Mouse (Mus musculus) telencephalon, adult 2 months (tissue): ENCODE measurements at regions not wholly inside any gene's neighbourhood (a gene's known extent, or its start where the extent isn't known, plus 50 kb on each side); places are given as distances from the start of the nearest gene placed in this dataset.
A peak's percentile ranks its signal among the peaks of the same experiment; 100 is the strongest.

ENCODE experiments used
- DNase-seq: peaks from one replicate; pipeline ENCODE4 v3.0.0-alpha.2; 2011; ENCODE audit warnings: low read depth, low spot score

DNA sequence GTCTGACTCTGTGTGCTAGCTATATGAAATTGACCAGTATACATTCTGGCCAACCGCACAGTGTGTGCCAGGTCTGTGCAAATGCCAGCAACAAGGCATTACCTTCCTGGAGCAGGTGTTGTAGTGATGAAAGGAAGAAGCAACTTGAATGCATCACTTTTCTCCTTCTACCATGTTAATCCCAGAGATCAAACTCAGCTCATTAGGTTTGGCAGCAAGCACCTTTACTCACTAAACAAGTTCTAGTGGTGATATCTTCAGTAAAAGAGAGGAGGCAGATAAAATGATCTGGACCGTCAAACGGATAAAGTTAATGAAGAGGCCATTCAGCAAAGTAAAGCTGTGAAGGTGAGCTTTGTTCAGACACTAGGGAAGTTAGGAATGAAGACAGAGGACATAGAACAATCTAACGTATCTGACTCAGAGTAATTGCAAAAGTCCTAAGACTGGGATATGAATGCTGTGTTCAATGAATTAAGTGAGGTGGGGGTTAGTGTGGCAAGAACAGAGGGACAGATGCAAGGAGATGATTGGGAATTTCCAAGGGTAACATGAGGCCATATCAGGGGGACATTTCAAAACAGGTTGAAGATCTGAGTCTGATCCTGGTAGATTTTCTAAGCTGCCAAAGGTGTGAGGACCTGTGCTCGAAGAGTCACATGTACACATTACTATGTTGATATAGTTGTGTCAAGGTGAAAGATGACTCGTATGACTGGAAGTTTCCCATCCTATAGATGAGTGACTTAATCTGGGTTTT, 1478.4 kb upstream of the Slc10a2 start:
- no peak for DNase-seq

DNA sequence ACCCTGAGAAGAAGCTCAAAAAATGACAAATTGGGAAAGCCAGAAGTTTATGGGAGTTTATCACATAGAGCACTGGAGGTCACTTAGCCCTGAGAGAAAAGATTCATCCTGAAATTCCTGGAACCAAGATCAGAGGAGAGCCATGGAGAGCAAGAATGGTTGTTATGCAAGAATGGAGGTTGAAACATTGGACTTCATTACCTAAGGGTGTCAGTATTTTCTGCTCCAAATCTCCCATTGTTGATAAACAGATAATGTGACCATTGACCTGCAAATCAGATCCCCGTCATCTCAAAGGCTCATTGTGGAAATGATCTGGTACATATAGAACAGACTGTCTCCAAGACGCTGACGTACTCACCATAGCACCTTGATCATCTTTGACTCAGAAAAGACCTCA, 1477.6 kb upstream of the Slc10a2 start:
- no peak for DNase-seq

DNA sequence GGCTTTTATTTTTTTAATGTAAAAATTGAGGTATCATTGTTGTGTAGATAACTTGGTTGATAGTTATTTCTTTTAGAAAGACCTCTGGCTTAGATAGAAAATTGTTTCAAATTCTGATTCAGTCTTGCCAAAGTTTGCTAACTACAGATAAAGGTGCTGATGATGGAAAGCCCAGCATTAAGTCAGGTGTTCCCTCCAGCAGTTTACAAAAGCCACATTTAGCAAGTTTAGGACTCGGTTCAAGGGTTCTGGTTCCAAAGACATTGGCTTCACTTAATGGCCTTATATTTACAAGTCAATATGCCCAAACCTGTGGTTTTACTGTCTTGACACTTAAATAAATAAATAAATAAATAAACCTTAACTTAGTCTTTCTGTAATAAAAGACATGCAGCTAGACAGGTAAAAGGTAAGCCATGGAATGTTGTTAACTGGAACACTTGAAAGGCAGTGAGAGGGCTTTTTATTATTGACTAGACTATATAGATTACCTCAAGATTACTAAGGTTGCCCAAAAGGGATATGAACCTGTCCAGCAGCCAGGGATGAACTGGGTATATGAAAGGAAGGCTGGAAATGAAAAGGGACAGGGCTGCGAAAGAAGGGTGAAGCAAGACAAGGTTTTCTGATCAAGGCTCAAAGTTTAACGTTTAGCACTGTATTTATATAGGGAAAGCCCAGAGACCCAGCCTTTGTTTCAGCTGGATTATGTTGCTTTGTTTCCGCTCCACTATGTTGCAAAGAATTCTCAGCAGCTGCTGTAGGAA, 1472.9 kb upstream of the Slc10a2 start:
- no peak for DNase-seq

DNA sequence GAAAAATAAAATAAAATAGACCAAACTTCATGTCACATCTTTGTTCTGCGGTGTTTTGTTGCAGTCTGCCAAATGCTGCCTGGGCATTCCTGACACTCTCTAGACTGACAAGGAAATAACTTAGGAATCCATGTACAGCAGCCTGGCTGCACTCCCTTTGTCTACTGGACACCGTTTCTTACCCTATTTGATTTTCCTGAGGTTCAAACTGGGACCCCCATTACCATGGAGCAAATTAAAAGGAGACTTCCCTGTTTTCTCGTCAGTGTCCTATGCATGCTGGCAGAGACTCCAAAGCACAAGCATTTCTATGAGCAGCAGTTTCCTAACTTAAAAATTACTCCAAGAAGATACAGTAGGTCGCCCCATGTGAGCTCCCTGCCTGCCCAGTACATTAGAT, 1470.1 kb upstream of the Slc10a2 start:
- no peak for DNase-seq

DNA sequence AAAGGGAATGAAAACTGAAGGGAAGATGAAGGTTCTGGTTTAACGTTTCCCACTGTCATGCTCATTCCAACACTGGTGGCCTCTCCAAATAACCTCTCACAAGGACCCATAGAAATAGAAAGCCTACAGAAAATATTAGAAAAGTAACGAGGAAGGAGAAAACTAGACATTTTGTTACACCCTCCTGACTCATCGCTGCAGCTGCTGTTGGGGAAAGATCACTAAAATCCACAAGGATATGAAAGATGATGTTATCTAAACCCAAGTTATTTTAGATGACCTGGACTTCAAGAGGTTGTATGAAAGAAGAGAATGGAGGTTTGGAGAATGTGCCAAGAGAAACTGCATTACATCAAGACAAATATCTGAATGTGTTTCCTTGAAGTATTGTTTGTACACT, 1468.3 kb upstream of the Slc10a2 start:
- no peak for DNase-seq

DNA sequence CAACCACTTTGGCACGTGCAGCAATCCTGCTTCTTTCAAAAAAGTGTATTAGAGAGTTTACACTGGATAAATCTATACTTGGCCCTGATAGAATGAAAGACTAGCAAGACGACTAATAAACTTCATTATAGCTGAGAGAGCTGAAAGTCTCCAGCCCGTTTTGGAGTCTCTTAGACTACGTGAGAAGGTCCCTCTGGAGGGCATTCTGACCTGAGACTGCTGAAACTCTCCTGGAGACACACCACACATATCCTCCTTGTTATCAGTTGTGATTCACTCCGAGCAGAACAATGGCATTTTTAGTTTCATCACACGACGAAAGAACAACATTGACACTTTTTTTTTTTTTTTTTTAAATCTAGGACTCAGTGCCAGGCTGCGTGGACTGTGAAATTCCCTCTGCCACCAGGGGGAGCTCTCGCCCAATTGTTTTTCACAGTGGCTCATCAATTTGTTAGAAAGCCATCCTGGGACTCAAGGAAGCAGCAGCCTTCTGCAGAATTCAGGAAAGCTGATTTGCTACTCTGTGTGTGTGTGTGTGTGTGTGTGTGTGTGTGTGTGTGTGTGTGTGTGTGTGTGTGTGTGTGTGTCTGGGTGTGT, 1467.0 kb upstream of the Slc10a2 start:
- peak; percentile 49 for DNase-seq

DNA sequence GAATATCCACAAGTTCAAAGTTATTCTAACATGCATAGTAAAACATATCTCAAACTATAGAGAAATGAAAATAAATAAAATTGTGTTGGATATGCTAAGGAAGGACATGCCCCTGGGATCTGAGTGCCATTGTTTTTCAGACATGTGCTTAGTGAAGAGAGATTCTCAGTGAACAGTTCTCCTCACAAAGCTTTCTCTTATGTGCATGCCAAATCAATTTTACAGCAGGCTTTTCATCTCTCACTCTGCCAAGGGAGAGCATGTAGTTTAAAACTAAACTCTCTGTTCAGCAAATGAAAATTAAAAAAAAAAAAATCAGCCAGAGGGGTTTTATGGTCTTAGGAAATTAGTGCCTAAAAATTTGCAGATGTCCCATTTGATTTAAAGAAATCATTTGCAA, 1445.8 kb upstream of the Slc10a2 start:
- DNase-seq: no peak

DNA sequence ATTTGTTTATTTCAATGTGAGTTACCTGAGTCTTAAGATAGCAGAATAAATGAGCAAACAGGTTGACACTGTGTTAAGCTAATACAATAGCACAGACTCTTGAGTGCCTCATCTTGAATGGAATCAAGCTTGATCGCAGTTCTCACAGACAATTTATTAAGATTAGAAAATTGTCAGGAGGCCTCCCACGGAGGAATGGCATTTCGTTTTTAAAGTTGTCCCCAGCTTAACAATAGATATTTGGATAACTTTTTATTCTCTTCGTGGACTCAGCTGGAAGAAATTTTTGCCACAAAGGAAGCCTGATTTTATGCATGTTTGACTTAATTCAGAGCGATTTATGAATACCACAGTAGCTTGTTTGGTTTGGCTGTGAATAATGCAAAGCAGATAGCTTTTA, 1422.0 kb upstream of the Slc10a2 start:
- no peak for DNase-seq

DNA sequence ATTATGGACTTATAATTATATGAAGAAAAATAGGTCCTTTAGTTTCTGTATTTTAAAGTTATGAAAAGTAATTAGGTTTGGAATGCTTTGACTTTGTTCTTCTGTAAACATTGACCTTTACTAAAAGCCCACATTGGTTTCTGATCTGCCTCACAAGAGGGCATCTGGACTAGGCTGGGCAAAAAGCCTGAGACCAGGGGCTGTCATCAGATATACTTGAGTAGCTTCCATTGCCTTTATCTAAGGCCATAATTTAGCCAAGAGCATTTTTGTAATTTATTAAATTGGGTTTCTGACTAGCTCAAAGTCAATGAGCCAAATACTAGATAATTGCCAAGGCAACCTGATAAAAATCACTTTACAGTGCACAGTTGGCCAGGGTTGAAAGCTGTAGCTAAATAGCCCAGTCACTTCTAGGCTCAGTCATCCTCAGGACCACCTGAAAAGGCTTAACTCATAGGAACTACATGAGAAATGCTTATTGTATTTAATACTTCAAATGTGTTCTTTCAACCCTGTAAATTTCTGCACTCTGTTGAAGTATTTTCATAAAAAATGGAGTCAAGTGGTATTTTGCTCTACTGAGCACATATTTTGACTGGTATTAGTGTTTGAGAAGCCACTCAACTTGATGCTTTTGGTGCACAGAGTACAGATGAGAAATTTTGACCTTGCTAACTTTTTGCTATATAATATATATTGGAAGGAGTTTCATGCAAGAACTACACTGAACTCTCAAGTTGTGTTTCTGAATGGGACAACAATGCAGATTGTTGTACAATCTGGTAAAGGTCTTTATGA, 1410.9 kb upstream of the Slc10a2 start:
- DNase-seq: no peak

DNA sequence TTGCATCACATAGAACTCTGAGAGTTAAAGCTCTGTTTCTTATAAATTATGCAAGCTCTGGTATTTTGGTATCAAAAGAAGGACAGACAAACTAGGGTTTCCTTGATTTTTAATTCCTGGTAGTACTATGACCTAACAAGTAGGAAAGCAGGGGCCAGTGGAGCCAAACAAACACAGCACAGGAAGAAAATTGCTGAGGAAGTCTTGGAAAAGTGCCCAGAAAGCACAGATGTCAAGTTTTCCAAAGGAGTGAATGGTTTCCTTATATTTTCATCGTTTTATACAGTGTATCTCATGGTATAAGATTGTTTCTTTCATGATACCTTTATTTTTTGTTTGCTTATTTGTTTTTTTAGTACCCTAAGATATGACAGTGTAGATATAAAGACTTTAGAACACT, 1387.3 kb upstream of the Slc10a2 start:
- peak; percentile 46 for DNase-seq

DNA sequence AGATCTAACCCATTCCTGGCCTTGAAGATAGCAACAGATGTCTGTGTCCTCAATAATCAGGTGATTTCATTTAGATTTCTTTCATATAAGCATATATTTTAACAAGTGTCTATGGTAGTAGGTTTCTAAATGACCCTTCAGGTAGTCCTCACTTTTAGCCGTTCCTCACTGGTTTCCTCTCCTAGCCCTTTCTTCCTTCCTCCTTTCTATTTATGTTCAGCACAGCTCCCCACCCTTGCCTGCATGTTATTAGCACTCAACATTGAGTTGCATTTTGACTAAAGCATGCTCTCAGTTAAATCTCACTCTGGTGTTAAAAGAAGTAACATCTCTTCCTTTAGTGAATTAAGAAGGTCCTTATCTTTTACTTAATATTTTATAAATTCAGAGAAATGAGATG, 1376.8 kb upstream of the Slc10a2 start:
- DNase-seq: no peak

DNA sequence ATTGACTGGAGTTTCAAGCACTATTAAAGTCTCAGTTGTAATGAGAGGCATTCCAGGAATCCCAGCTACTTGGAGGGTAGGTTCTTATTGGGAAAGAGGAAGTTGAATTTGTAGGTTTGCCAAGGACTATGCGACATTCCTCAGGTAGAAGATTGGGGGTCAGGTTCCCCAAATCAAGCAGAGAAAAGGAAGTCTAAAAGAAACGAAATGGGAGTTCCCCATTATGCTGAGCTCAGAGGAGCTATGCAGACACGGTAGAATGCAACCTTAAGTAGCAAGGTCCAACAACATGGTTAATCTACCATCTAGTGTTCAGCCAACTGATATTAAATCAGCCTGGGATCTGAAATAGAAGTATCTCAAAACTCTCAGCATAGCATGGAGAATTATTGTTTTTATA, 1365.9 kb upstream of the Slc10a2 start:
- DNase-seq: no peak

DNA sequence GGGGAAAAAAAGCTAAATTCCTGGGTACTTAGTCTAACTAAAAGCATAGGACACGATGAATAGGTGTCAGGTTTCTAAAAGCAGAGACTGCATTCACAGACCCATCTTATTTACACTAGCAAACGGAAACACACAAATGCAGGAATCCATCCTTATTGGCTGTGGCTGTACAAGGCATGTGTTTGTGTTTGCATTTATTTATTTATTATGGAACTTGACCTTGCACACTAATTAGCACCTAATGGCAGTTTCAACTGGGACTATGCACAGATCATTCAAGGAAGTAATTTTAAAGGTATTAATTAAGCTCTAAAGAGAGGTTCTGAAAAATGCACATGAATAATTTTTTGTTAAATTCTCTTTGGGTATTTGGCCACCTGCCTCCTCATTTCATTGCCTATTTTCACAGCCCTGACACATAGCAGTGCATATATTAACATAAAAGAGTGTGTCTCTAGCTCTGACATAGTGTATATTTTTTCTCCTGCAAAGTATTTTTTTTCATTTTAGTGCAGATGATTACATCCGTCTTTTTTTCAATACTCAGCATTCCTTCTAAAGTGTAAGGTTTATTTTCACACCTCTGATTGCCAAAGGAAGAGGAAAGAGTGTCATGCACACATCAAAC, 1351.5 kb upstream of the Slc10a2 start:
- DNase-seq: peak; percentile 21

DNA sequence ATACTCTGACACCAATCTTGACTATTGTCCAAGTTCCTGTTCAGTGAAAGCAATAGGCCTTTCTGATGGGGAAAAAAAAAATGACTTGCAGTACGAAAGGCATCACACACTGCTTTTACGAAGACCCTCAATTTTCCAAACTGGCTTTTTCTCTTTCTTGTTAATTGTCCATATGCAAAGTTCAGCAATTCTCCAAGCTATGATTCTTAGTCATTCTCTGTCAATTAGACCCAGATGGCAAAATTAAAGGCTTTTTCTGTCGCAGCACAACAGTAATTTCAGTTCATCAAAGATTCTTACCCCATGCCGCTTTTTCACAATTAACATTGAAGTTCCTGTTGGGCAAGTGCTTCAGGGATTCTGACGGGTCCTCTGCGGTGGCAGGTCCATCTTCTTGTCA, 1343.2 kb upstream of the Slc10a2 start:
- no peak for DNase-seq

DNA sequence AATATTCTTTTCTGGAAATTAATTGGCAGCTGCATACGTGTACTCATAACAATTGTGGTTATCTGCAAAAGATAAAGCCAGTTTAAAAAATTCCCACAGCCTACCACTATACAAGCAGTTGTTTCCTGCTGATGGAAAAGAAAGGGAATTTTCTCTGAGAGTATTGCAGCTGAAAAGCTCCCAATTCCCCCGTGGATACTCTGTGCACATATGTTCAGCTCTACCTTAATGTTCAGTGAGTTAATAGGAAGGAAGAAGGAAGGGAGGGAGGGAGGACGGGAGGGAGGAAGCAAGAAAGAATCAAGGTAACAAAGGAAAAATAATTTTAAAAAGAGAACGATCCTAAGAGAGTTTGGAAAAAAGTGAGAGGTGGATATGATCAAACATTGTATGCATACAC, 1333.9 kb upstream of the Slc10a2 start:
- DNase-seq: no peak
